Mouse (Mus musculus) cortical plate, adult 2 months (tissue): ENCODE results near the gene Grin2b. TPM values are rescaled to one million over a fixed set of nuclear protein-coding genes. Genes with fewer than 3 reads are reported as not detected.

Experiments
- H3K27ac ChIP-seq: fragments of 200-500 bp; 2 replicates; pipeline ENCODE4 v1.5.1; 2012; ENCODE audit warnings: low read length, control low read depth, inconsistent platforms; ENCODE audit not compliant: insufficient read depth
- H3K4me1 ChIP-seq: fragments of 200-500 bp; 2 replicates; pipeline ENCODE4 v1.6.1; 2011; ENCODE audit warnings: low read length; ENCODE audit not compliant: control insufficient read depth, insufficient read depth
- H3K4me3 ChIP-seq: fragments of 200-500 bp; 2 replicates; pipeline ENCODE4 v1.5.1; 2011; ENCODE audit warnings: mild to moderate bottlenecking, low read length, control low read depth; ENCODE audit not compliant: insufficient read depth
- CTCF ChIP-seq: fragments of 200-500 bp; IDR thresholded peaks from 2 replicates; pipeline ENCODE4 v1.5.1; 2011; ENCODE audit warnings: mild to moderate bottlenecking, control low read depth, low read length; ENCODE audit not compliant: insufficient read depth; ENCODE audit errors: extremely low read depth
- POLR2A ChIP-seq: fragments of 200-500 bp; IDR thresholded peaks from 2 replicates; pipeline ENCODE4 v1.6.1; 2011; ENCODE audit warnings: mild to moderate bottlenecking, low read length, control low read depth; ENCODE audit not compliant: insufficient read depth; ENCODE audit errors: extremely low read depth
- polyA plus RNA-seq: library from polyadenylated mRNA; depleted of rRNA; stranded (reverse); fragments of >200 nt; gene quantifications from 2 replicates; pipeline ENCODE4 v1.2.3, GENCODE M21; 2012

Gene Grin2b
- polyA plus RNA-seq, 1 experiment, result 44.7 TPM

DNA sequence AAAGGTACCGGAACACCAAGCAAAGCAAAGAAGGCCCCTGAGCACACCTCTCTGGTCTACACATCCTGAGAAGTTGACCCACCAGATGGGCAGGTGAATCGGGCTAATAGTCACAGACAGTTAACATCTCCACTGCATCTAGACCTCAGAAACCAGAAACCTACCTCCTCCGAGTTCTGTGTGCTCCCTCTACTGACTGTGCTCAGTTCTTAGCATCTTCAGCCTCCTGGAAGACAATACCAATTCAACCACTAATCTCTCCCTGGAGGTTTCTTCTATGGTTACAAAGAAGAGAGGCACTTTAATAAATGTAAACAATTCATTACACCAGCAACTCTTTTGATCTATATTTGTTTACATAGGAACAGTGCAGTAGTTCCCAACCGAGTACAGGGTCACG lies 6.0 kb downstream of the Grin2b start:
- no peak for TF ChIP-seq POLR2A
- peak; percentile 37; the same call in 1 of the 2 replicates for TF ChIP-seq CTCF
- Histone ChIP-seq H3K4me3 (peak overlapping the region; percentile 59), H3K4me1 (peaks cover 8% of the 10 kb centered on the region), H3K27ac (no peak overlapping the region)

DNA sequence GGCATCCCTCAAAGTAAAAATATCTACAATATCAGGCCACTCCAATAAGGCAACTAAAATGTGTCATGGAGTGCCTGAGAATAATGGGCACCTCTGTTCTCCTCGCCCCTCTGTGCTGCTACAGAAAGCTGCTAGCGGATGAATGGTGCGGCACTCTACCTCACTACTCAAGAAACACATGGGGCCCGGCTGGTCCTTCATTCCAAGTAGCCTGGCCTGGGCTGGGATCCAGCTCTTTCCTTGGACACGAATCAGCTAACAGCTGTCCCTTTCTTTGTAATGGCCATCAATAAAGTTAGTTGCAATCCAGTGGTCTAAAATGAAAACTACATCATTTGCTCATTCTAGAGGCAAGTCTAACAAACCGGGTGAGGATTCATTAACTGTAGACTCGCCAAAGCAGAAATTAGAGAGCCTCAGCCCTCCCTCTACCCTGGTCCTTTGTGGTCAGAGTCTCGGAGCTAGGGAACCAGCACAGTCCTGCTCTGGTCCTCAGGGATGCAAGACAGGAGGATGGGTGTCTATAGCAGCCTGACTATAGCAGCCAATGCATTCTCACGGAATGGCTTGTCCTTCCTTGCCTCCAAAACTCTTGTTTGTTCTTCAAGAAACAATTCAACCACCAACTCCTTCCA lies 7.8 kb downstream of the Grin2b start:
- peak overlapping the region; percentile 59 for H3K4me3 ChIP-seq
- no peak for TF ChIP-seq CTCF
- TF ChIP-seq POLR2A, result no peak
- peaks cover 13% of the 10 kb centered on the region for H3K4me1 ChIP-seq
- peak overlapping the region; percentile 5; the same call in 1 of the 2 replicates for H3K27ac ChIP-seq

- Histone ChIP-seq H3K27ac (no peak overlapping the region), H3K4me1 (peaks cover 22% of the 10 kb centered on the region), H3K4me3 (peak overlapping the region; percentile 9; the same call in 1 of the 2 replicates)
- TF ChIP-seq CTCF (no peak), POLR2A (no peak)
Measured at GRCm38 (mm10) chr6:136162090-136162489, 11.2 kb downstream of the Grin2b start.

DNA sequence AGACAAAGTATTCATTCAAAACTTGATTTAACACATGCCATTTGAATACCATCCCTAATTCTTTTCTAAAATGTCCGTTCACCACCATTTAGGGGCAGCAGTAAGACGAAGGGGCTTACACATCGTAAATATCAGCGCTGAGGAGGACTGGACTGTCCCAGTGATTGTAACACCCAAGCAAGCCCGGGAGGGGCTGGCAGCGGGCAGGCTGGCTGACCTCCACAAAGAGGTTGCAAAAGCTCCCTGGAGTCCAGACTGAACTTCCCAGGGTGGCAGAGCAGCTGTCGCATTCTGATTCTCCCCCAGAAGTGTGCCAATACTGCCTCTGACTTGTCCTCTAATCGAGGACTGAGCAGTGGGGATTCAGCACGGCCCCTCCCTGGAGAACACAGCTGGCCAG lies 19.9 kb downstream of the Grin2b start:
- TF ChIP-seq CTCF, result no peak
- no peak for TF ChIP-seq POLR2A
- Histone ChIP-seq H3K4me1 (peaks cover 31% of the 10 kb centered on the region), H3K27ac (no peak overlapping the region), H3K4me3 (no peak overlapping the region)

DNA sequence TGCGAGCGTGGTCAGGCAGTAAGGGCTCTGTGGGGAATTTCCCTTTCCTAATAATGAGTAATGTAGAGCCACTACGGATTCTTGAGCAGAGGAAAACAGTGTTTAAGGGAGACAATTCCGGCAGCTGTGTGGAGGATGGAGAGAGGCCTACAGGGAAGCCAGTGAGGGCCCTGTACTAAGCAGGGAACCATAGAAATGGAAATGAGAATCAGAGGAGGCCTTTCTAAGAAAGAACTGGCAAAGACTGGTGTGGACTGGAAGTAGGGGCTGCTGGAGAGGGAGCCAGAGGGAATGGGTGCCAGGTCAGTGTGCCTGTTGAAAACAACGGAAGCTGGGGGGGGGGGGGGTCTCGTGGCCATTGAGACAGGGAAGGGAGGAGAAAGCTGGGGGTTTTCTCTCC lies 23.2 kb downstream of the Grin2b start:
- TF ChIP-seq POLR2A (no peak), CTCF (no peak)
- Histone ChIP-seq H3K4me3 (no peak overlapping the region), H3K27ac (no peak overlapping the region), H3K4me1 (peaks cover 28% of the 10 kb centered on the region)

- Histone ChIP-seq H3K4me3 (no peak overlapping the region), H3K27ac (no peak overlapping the region), H3K4me1 (peaks cover 10% of the 10 kb centered on the region)
- TF ChIP-seq POLR2A, result no peak
- no peak for TF ChIP-seq CTCF
Measured at GRCm38 (mm10) chr6:136139967-136140366, 33.3 kb downstream of the Grin2b start.

- H3K4me1 ChIP-seq, result peaks cover 10% of the 10 kb centered on the region
- H3K27ac ChIP-seq, result no peak overlapping the region
- peak; percentile 18; the same call in 1 of the 2 replicates for TF ChIP-seq CTCF
- TF ChIP-seq POLR2A, result no peak
- no peak overlapping the region for H3K4me3 ChIP-seq
Measured at GRCm38 (mm10) chr6:136130456-136130855, 42.9 kb downstream of the Grin2b start.

DNA sequence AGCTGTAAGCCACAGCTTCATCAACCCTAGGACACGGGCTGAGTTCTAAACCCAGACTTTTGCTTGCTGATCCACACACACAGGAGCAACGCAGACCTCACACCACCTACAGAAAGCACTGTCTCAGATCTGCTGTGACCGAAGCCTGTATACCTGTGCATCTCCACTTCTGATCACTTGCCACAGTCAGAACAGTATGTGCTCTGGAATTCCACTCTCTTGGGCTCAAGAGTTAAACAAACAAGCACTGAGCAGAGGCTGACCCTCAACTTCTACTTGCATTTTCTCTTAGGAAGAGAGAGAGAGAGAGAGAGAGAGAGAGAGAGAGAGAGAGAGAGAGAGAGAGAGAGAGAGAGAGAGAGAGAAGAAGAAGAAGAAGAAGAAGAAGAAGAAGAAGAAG lies 50.7 kb downstream of the Grin2b start:
- no peak overlapping the region for H3K27ac ChIP-seq
- H3K4me3 ChIP-seq, result no peak overlapping the region
- TF ChIP-seq POLR2A (no peak), CTCF (no peak)
- peaks cover 9% of the 10 kb centered on the region for H3K4me1 ChIP-seq

DNA sequence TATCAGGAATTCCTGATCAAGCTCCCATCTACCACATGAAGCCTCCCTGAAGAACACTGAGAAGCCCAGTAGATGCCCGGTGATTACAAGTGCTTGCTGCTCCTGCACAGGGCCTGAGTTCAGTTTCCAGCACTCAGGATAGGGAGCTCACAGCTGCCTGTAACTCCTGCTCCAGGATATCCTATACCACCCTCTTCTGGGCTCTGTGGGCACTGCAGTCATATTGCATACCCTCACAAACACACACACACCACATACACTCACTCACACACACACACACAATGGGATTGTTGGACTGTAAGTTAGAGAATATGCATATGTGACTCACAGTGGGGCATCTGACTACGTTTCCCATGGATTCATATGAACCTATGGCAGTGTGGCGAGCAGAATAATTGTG lies 55.9 kb downstream of the Grin2b start:
- H3K4me3 ChIP-seq, result no peak overlapping the region
- H3K27ac ChIP-seq, result no peak overlapping the region
- TF ChIP-seq POLR2A, result no peak
- peak; percentile 21; the same call in 1 of the 2 replicates for TF ChIP-seq CTCF
- H3K4me1 ChIP-seq, result peaks cover 4% of the 10 kb centered on the region

GRCm38 (mm10) chr6:136113639-136114410 lies 59.5 kb downstream of the Grin2b start:
- peaks cover 6% of the 10 kb centered on the region for H3K4me1 ChIP-seq
- TF ChIP-seq CTCF (no peak), POLR2A (no peak)
- H3K27ac ChIP-seq, result no peak overlapping the region
- no peak overlapping the region for H3K4me3 ChIP-seq
